Mouse (Mus musculus): ENCODE data around the gene Dlg5. TPM values are rescaled to one million over a fixed set of nuclear protein-coding genes. Genes with fewer than 3 reads are reported as not detected.

Dlg5 gene
- polyA plus RNA-seq, 1 experiment from 2014 or later: 5.7 TPM

GRCm38 (mm10) chr14:24212861-24213260, 32.9 kb downstream of the Dlg5 start:
- Histone ChIP-seq H3K9ac (0 out of 2 replicates have a peak overlapping the region, but pooled peaks have one; percentile 8), H3K27me3 (no peaks in the 10 kb centered on the region), H3K4me3 (no peak overlapping the region), H3K27ac (peak overlapping the region; percentile 32; the same call in 1 of the 2 replicates), H3K4me1 (replicated peaks) (peaks cover 58% of the 10 kb centered on the region), H3K9me3 (replicated peaks) (no peaks in the 10 kb centered on the region), H3K4me2 (no peak overlapping the region), H3K36me3 (no peaks in the 10 kb centered on the region)
- ATAC-seq (replicated peaks; ENCODE audit: insufficient number of reproducible peaks, insufficient read depth, low FRiP score, low read depth): no peak
- WGBS: 35% methylated on average over 5 of the region's 5 CpGs

DNA sequence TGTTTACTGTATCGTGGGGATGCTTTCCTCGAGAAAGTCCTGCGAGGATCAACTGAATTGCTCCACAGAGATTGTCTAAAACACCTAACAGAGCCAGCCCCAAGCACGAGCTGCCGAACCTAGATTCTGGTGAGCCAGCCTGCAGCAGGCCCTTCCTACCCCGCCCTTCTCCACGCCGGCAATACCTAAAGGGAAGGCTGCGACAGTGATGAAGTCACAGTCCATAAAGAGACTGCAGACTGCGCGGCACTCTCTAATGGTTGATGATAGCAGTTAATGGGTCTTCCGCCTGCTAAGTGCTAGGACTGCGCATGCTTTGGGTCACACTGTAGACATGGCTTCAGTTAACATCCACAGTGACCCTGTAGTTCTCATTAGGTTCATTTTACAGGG, 38.4 kb downstream of the Dlg5 start:
- Histone ChIP-seq H3K4me1 (replicated peaks) (peaks cover 44% of the 10 kb centered on the region), H3K36me3 (no peaks in the 10 kb centered on the region), H3K9ac (no peak overlapping the region), H3K27me3 (no peaks in the 10 kb centered on the region), H3K27ac (peak overlapping the region; percentile 43; the same call in 1 of the 2 replicates), H3K4me2 (peak overlapping the region; percentile 23; the same call in 1 of the 2 replicates), H3K9me3 (replicated peaks) (no peaks in the 10 kb centered on the region), H3K4me3 (no peak overlapping the region)
- peak; percentile 61 for ATAC-seq (replicated peaks; ENCODE audit: insufficient number of reproducible peaks, insufficient read depth, low FRiP score, low read depth)
- WGBS: 33% methylated on average over 13 of the region's 13 CpGs

DNA sequence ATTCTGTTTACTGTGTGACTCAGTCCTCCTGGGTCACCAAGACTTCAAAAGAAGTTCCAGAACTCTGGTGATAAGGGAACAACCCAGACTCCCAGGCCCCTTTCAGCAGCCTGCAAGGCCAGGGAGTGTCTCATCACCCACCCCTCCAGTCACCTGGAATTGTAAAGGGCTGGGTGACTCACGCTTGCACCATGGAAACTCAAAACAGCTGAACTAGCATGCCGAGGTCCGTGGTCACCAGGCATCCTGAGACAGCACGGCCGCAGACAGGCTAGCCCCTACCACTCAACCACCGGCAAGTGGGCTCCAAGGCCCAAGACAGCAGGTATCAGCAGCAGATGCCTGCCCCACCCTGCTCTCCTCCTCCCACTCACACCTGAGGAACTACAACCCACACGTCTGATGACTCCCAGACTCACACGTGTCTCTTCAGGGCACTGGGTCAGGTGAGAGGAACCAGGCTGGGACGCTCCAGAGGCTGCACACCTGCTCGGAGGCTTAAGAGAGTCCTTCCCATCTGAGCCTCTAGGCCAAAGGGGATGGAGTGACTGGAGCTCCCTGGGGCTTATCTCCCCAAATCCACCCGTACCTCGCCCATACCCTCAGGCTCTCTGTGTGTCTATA, 38.9 kb downstream of the Dlg5 start:
- H3K27ac ChIP-seq: peak overlapping the region; percentile 43; the same call in 1 of the 2 replicates
- H3K9me3 ChIP-seq (replicated peaks): no peaks in the 10 kb centered on the region
- H3K9ac ChIP-seq: no peak overlapping the region
- 32% methylated on average over 12 of the region's 12 CpGs for WGBS
- peak; percentile 48; the same call in 1 of the 2 replicates for ATAC-seq (replicated peaks; ENCODE audit: insufficient number of reproducible peaks, insufficient read depth, low FRiP score, low read depth)
- no peak overlapping the region for H3K4me3 ChIP-seq
- no peaks in the 10 kb centered on the region for H3K27me3 ChIP-seq
- H3K36me3 ChIP-seq: no peaks in the 10 kb centered on the region
- peaks cover 44% of the 10 kb centered on the region for H3K4me1 ChIP-seq (replicated peaks)
- peak overlapping the region; percentile 23; the same call in 1 of the 2 replicates for H3K4me2 ChIP-seq

- Histone ChIP-seq H3K9me3 (replicated peaks) (no peaks in the 10 kb centered on the region), H3K4me2 (no peak overlapping the region), H3K9ac (no peak overlapping the region), H3K4me1 (replicated peaks) (peaks cover 42% of the 10 kb centered on the region), H3K27ac (no peak overlapping the region), H3K4me3 (no peak overlapping the region), H3K27me3 (no peaks in the 10 kb centered on the region), H3K36me3 (no peaks in the 10 kb centered on the region)
- no peak for ATAC-seq (replicated peaks; ENCODE audit: insufficient number of reproducible peaks, insufficient read depth, low FRiP score, low read depth)
- 15% methylated on average over 9 of the region's 9 CpGs for WGBS
These were observed 39.4 kb downstream of the Dlg5 start for GRCm38 (mm10) chr14:24206314-24206713.

DNA sequence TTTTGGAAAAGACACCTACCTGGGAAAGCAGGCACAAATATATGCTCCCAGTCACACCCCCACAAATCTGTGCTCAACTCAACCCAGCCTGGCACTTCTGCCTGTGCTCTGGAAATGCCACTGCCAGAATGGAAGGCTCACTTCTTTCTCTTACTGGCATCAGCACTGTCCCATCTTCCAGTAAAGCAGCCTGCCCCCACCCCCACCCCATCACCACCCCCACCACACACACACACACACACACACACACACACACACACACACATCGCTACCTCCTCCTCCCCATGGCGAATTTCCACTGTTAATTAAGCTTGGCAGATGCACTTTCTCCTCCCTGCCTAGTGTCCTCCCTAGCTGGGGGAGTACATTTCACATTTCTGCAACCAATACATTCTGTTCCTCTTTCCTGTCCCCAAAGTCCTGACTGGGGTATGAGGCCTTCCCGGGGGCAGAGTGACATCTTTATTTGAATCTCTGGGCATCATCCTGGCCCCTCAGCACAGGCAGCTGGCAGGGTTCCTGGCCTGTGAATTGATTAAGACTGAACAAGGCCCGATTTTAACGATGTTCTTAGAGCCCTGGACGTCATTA, 40.3 kb downstream of the Dlg5 start:
- Histone ChIP-seq H3K27me3 (no peaks in the 10 kb centered on the region), H3K36me3 (no peaks in the 10 kb centered on the region), H3K4me2 (no peak overlapping the region), H3K9ac (no peak overlapping the region), H3K9me3 (replicated peaks) (no peaks in the 10 kb centered on the region), H3K4me3 (no peak overlapping the region), H3K4me1 (replicated peaks) (peaks cover 45% of the 10 kb centered on the region), H3K27ac (no peak overlapping the region)
- ATAC-seq (replicated peaks; ENCODE audit: insufficient number of reproducible peaks, insufficient read depth, low FRiP score, low read depth): no peak
- 40% methylated on average over 6 of the region's 6 CpGs for WGBS

GRCm38 (mm10) chr14:24203210-24203609, 42.5 kb downstream of the Dlg5 start:
- Histone ChIP-seq H3K9me3 (replicated peaks) (no peaks in the 10 kb centered on the region), H3K36me3 (no peaks in the 10 kb centered on the region), H3K4me1 (replicated peaks) (peaks cover 63% of the 10 kb centered on the region), H3K9ac (no peak overlapping the region), H3K4me3 (no peak overlapping the region), H3K27me3 (no peaks in the 10 kb centered on the region), H3K4me2 (no peak overlapping the region), H3K27ac (no peak overlapping the region)
- 92% methylated on average over 8 of the region's 8 CpGs for WGBS
- no peak for ATAC-seq (replicated peaks; ENCODE audit: insufficient number of reproducible peaks, insufficient read depth, low FRiP score, low read depth)

DNA sequence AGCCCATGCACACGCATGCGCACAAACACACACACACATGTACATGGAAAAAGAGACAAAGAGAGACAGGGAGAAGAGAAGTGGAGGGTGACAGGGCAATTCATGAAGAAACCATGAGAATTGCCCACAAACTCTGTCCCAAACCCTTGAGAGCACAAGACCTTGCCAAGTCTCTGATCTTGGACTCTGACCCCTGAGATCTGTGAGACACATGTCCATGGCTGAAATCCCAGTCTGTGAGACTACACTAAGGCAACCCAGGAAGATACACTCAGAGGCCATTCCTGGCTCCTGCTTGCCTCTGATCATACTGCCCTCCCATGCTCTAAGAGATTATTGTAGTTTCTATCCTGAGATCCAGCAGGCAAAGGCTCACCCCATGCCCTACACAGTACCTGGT, 44.9 kb downstream of the Dlg5 start:
- peaks cover 50% of the 10 kb centered on the region for H3K4me1 ChIP-seq (replicated peaks)
- no peak overlapping the region for H3K4me3 ChIP-seq
- no peaks in the 10 kb centered on the region for H3K27me3 ChIP-seq
- no peak overlapping the region for H3K27ac ChIP-seq
- H3K36me3 ChIP-seq: no peaks in the 10 kb centered on the region
- no peak for ATAC-seq (replicated peaks; ENCODE audit: insufficient number of reproducible peaks, insufficient read depth, low FRiP score, low read depth)
- H3K9me3 ChIP-seq (replicated peaks): no peaks in the 10 kb centered on the region
- H3K9ac ChIP-seq: no peak overlapping the region
- H3K4me2 ChIP-seq: no peak overlapping the region
- 96% methylated on average over 2 of the region's 2 CpGs for WGBS

- 42% methylated on average over 6 of the region's 6 CpGs for WGBS
- ATAC-seq (replicated peaks; ENCODE audit: insufficient number of reproducible peaks, insufficient read depth, low FRiP score, low read depth): peak; percentile 53; the same call in 1 of the 2 replicates
- no peak overlapping the region for H3K4me2 ChIP-seq
- no peak overlapping the region for H3K9ac ChIP-seq
- no peaks in the 10 kb centered on the region for H3K36me3 ChIP-seq
- H3K4me3 ChIP-seq: no peak overlapping the region
- H3K27ac ChIP-seq: peak overlapping the region; percentile 35
- H3K4me1 ChIP-seq (replicated peaks): peaks cover 45% of the 10 kb centered on the region
- no peaks in the 10 kb centered on the region for H3K9me3 ChIP-seq (replicated peaks)
- no peaks in the 10 kb centered on the region for H3K27me3 ChIP-seq
These were observed 46.0 kb downstream of the Dlg5 start for GRCm38 (mm10) chr14:24199732-24200131.

GRCm38 (mm10) chr14:24197865-24198264, 47.9 kb downstream of the Dlg5 start:
- Histone ChIP-seq H3K9ac (no peak overlapping the region), H3K27me3 (no peaks in the 10 kb centered on the region), H3K4me3 (no peak overlapping the region), H3K4me1 (replicated peaks) (peaks cover 42% of the 10 kb centered on the region), H3K4me2 (no peak overlapping the region), H3K27ac (no peak overlapping the region), H3K36me3 (no peaks in the 10 kb centered on the region), H3K9me3 (replicated peaks) (no peaks in the 10 kb centered on the region)
- ATAC-seq (replicated peaks; ENCODE audit: insufficient number of reproducible peaks, insufficient read depth, low FRiP score, low read depth): no peak
- WGBS: 75% methylated on average over 5 of the region's 5 CpGs

GRCm38 (mm10) chr14:24196947-24197346, 48.8 kb downstream of the Dlg5 start:
- ATAC-seq (replicated peaks; ENCODE audit: insufficient number of reproducible peaks, insufficient read depth, low FRiP score, low read depth): no peak
- WGBS: 73% methylated on average over 6 of the region's 6 CpGs

DNA sequence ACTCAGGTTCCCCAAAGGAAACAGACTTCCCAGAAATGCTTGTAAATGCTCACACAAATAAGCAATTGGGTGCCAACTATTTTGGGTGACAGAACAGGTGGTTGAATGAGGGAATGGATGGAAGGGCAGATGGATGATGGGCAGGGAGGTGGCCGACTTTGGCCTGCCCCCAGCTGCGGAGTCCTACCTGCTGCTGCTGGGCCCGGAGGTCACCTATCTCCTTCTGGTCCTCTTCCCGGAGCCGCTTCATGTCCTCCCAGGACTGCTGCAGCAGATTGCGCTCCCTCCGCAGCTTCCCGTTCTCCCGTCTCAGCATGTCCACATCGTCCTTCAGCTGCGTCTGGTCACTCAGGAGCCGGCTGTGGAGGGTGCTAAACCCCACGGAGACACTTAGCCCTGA, 55.6 kb downstream of the Dlg5 start:
- H3K4me2 ChIP-seq: no peak overlapping the region
- no peak overlapping the region for H3K4me3 ChIP-seq
- H3K36me3 ChIP-seq: no peaks in the 10 kb centered on the region
- WGBS: 84% methylated on average over 13 of the region's 13 CpGs
- H3K27ac ChIP-seq: no peak overlapping the region
- H3K9ac ChIP-seq: no peak overlapping the region
- peaks cover 16% of the 10 kb centered on the region for H3K4me1 ChIP-seq (replicated peaks)
- H3K27me3 ChIP-seq: no peaks in the 10 kb centered on the region
- H3K9me3 ChIP-seq (replicated peaks): no peaks in the 10 kb centered on the region
- ATAC-seq (replicated peaks; ENCODE audit: insufficient number of reproducible peaks, insufficient read depth, low FRiP score, low read depth): no peak

More at GRCm38 (mm10) chr14:24196947-24197346, 48.8 kb downstream of the Dlg5 start:
- Histone ChIP-seq H3K4me2 (no peak overlapping the region), H3K36me3 (no peaks in the 10 kb centered on the region), H3K27me3 (no peaks in the 10 kb centered on the region), H3K4me3 (no peak overlapping the region), H3K9ac (no peak overlapping the region), H3K27ac (no peak overlapping the region), H3K9me3 (replicated peaks) (no peaks in the 10 kb centered on the region), H3K4me1 (replicated peaks) (peaks cover 37% of the 10 kb centered on the region)

GRCm38 (mm10) chr14:24189598-24189997, 56.1 kb downstream of the Dlg5 start:
- WGBS: 53% methylated on average over 7 of the region's 7 CpGs
- Histone ChIP-seq H3K9ac (no peak overlapping the region), H3K4me1 (replicated peaks) (peaks cover 16% of the 10 kb centered on the region), H3K4me2 (no peak overlapping the region), H3K9me3 (replicated peaks) (no peaks in the 10 kb centered on the region), H3K27ac (no peak overlapping the region), H3K27me3 (no peaks in the 10 kb centered on the region), H3K4me3 (no peak overlapping the region), H3K36me3 (no peaks in the 10 kb centered on the region)
- ATAC-seq (replicated peaks; ENCODE audit: insufficient number of reproducible peaks, insufficient read depth, low FRiP score, low read depth): 0 out of 2 replicates have a peak, but pooled peaks have one; percentile 39
